Mouse (Mus musculus) lung, postnatal 36 days (tissue): ENCODE measurements around the gene Rsrc1.
A peak's percentile ranks its signal among the peaks of the same experiment; 100 is the strongest.

Experiments used
- DNase-seq: peaks from one replicate; pipeline ENCODE4 v3.0.0; 2022; ENCODE audit warnings: mixed read lengths

Gene Rsrc1

GRCm38 (mm10) chr3:66981101-66981661 is at the start of gene Rsrc1:
Gene Rsrc1, plus strand, starts transcription at chr3:66981390.
- DNase-seq: peak; percentile 39

DNA sequence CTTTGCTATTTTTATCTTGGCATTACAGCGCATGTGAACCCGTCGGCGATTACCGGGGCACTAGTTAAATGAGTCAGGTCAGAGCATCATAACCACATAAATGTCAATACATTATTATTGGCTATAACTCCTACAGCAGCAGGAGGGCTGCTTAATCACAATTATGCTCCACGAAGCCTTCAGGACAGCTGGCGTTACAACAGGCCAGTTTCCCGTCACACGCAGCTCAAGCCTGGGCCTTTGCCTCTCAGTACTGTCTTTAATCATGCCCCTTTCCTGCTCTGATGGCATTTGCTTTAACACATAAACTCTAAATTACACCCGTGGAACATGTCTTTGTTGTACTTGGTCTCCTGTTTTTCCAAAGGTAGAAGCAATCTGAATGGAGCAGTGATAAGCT is 41.5 kb upstream of the Rsrc1 start:
- no peak for DNase-seq

DNA sequence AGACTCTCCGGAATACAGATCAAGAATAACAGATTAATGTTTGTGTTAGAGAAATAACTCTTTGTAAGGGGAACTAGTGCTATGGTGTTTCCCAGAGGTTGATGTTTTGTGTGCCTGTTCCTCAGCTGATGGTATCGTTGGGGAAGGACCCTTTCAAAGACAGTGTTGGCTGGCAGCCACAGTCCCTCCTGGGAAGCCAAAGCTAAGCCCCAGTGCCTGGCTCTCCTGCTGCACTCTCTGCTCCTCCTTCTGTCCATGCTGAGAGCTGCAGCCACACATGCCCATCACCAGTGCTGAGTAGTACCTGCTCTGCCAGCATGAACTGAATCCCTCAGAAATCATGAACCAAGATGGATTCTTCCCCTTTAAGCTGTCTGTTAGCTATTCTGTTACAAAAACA is 26.1 kb upstream of the Rsrc1 start:
- no peak for DNase-seq

- DNase-seq: no peak
Measured at GRCm38 (mm10) chr3:66959972-66960371, 21.2 kb upstream of the Rsrc1 start.

DNA sequence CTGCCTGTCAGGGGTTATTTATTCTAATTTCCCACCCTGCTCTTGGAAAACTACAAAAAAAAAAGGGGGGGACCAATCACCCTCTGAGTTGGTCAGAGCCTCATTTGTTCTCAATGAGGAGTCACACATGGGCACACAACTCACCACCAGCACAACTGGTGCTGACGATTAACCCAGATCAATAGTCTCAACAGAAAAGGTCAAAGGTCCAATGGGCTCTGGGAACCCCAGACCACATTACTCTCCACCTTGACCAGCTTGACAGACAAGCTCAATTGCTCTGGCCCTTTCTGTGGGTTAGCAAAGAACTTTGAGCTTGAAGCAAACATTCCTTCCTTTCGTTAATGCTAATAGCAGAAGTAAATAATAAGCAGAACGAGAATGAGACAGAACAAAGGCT is 16.3 kb upstream of the Rsrc1 start:
- no peak for DNase-seq

GRCm38 (mm10) chr3:66967508-66967907 is 13.7 kb upstream of the Rsrc1 start:
- no peak for DNase-seq

DNA sequence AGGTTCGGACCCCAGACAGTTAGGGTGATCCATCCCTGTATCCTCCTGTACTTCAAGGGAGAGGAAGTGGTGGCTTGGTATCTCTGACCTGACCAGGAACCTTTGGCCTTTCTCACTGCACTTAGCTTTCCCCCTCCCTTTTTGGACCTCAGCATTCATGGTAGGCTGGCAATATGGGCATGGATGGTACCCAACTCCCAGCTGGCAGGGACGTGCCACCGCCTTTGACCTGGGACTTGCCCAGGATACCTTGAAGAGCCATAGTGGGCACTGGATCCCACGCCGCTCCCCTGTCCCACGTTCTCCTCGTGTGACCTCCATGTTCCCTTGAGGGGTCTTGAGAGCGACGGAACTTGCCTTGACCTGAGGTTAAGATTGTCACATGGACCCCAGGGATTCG is 10.9 kb upstream of the Rsrc1 start:
- DNase-seq: no peak

DNA sequence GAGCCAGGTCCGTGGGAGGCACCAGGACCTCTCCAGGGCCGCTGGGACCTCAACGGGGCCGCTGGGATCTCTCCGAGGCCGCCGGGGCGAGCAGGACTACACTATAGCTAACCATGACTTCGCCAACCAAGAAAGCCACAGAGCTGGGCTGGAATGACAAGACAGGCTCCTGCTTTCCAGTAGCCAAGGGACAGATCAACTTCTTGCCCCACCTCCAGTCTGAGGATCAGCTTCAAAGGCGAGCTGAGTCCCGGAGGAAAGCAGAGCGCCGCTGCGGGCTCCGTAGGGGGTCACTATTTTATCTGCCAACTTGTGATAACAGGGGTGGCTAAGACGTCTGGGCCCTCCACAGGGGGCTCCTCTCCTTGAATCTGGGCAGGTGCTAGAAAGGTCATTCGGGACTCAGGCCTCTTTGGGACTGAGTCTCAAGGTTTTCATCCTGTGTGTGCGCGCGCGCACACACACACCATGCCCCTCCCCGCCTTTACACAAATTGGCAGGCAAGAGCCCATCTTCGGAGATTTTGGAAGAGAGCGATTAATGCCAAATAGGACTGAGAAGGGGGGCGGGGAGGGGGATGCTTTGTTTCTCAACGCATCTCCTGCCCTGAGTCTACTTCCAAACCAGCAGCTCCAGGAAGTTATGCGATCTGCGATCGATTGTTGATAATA is 10.4 kb upstream of the Rsrc1 start:
- no peak for DNase-seq

GRCm38 (mm10) chr3:66972191-66972950 is 8.8 kb upstream of the Rsrc1 start:
- no peak for DNase-seq

DNA sequence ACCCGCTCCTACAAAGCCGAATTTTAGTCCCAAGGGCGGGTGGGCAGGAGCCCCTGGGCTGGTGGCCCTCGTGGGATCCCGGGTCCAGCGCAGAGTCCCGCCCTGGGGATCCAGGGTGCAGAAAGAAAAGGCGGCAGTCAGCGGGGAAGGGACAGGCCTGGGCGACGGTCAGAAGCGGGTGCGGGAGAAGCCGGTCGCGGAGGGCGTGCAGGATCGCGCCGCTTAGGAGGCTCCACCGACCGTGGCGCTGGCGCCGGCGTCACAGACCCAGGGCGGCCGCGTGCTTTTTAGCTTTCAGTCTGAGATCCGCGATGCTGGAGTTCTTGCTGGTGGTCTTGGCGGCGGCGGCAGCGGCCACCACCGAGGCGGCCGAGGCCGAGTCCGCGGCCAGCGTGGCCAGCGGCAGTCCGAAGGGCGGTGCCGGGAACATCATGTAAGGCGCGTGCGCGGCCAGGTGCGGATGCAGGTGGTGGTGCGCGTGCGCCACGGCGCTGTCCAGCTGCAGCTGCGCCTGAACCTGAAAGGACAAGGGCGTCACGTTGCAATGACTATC is 7.7 kb upstream of the Rsrc1 start:
- DNase-seq: peak; percentile 56

DNA sequence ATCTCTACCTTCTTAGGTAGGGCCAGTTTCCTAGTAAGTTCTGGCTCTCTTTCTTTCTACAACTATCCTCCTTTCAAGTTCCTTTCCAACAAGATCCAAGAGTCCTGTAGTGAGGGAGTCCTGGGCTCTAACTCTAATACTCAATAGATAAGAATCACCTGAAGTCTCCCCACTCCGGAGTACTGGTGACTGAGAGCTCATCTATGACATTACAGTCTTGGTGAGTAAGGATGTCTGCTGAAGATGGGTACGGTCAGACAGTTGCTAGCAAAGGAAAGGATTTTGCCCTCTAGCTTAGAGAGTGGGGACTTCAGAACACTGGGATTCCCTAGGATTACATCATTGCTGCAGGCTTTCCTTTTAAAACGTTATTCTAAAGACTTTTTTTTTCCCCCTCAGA is 6.7 kb upstream of the Rsrc1 start:
- DNase-seq: no peak

GRCm38 (mm10) chr3:66976889-66977615 is 4.1 kb upstream of the Rsrc1 start:
- DNase-seq: no peak

GRCm38 (mm10) chr3:66977811-66978456 is 3.3 kb upstream of the Rsrc1 start:
- DNase-seq: no peak

GRCm38 (mm10) chr3:66978457-66979381 is 2.5 kb upstream of the Rsrc1 start:
- DNase-seq: no peak

- DNase-seq: no peak
Measured at GRCm38 (mm10) chr3:66979491-66979890, 1.7 kb upstream of the Rsrc1 start.

- no peak for DNase-seq
Measured at GRCm38 (mm10) chr3:66980111-66980975, 847 bp upstream of the Rsrc1 start.

DNA sequence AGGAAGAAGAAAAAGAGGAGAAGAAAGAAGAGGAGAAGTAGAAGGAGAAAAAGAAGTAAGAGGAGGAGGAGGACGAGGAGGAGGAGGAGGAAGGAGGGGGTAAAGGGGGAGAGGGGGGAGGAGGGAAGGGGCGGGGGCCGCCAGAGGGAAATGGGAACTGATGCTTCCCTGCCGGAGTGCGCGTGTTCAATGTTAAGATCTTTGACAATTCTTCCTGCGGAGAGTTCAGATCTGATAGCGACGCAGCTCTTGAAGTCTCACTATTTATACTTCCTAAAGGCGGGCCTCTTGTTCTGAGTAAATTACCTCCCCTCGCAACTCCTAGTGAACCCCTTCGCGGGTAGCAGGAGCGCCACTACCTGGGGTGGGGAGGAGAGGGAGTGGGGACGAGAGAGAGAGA is 516 bp downstream of the Rsrc1 start, which contains the start of gene Shox2:
Gene Shox2 (minus strand): TSS at position 66 of the 400 bp plus-strand sequence.
- no peak for DNase-seq

GRCm38 (mm10) chr3:66982181-66982911 is 1.2 kb downstream of the Rsrc1 start:
- DNase-seq: no peak

DNA sequence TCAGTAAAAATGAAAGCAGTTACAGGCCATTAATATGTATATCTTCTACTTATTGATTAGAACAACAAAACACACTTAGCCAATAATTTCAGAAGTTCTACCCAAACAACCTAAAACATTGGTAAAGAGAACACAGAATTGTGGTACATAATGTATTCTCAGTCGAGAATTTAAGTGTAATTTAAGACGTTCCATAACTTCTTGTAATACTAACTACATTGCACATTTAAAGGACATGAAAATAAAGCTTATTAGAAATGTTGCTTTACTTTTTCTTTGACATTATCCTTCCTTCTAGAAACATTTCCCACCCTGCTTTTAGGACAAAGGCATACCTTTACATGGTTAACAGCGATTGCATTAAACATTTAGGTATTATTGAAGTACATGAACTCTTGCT is 2.3 kb downstream of the Rsrc1 start:
- DNase-seq: no peak
